Mouse (Mus musculus) kidney, adult 18-20 months (tissue): ENCODE results near the gene Zbed6.

Experiments
- DNase-seq: peaks from one replicate; pipeline ENCODE4 v3.0.0; 2021

The Zbed6 gene

GRCm38 (mm10) chr1:133662941-133663340 is 2.3 kb upstream of the Zbed6 start:
- no peak for DNase-seq

GRCm38 (mm10) chr1:133661203-133661933 is 683 bp upstream of the Zbed6 start, which contains the start of gene Gm38394:
TSS of gene Gm38394 (minus strand) at chr1:133661318.
- peak; percentile 92 for DNase-seq

- no peak for DNase-seq
Observed at GRCm38 (mm10) chr1:133658878-133659277, 1.8 kb downstream of the Zbed6 start.

GRCm38 (mm10) chr1:133656811-133657210 is 3.9 kb downstream of the Zbed6 start:
- no peak for DNase-seq

- no peak for DNase-seq
Observed at GRCm38 (mm10) chr1:133653033-133653432, 7.7 kb downstream of the Zbed6 start.

- DNase-seq = no peak
Observed at GRCm38 (mm10) chr1:133650288-133651055, 10.2 kb downstream of the Zbed6 start.

- DNase-seq = no peak
Observed at GRCm38 (mm10) chr1:133645652-133646051, 15.0 kb downstream of the Zbed6 start.

- DNase-seq = no peak
Observed at GRCm38 (mm10) chr1:133641163-133641562, 19.5 kb downstream of the Zbed6 start.

- DNase-seq = no peak
Observed at GRCm38 (mm10) chr1:133638517-133638916, 22.2 kb downstream of the Zbed6 start.

- no peak for DNase-seq
Observed at GRCm38 (mm10) chr1:133632168-133632567, 28.5 kb downstream of the Zbed6 start.

GRCm38 (mm10) chr1:133625052-133625451 is 35.6 kb downstream of the Zbed6 start:
- no peak for DNase-seq

GRCm38 (mm10) chr1:133618311-133618710 is 42.4 kb downstream of the Zbed6 start:
- no peak for DNase-seq

GRCm38 (mm10) chr1:133617908-133618307 is 42.8 kb downstream of the Zbed6 start:
- no peak for DNase-seq

- no peak for DNase-seq
Observed at GRCm38 (mm10) chr1:133613817-133614216, 46.9 kb downstream of the Zbed6 start.

GRCm38 (mm10) chr1:133611436-133611835 is 49.2 kb downstream of the Zbed6 start:
- DNase-seq = no peak

- DNase-seq = no peak
Observed at GRCm38 (mm10) chr1:133610601-133611000, 50.1 kb downstream of the Zbed6 start.

- peak; percentile 95 for DNase-seq
Observed at GRCm38 (mm10) chr1:133609771-133610502, 50.7 kb downstream of the Zbed6 start, which contains the start of gene Snrpe. TSS of gene Snrpe (minus strand) at chr1:133610291.
